Mouse (Mus musculus) spleen, adult 2 months (tissue): ENCODE measurements around the gene Cks2. TPM values are rescaled to one million over a fixed set of nuclear protein-coding genes. Genes with fewer than 3 reads are reported as not detected.

Experiments used
- DNase-seq, 2 experiments: peaks; one replicate each; pipeline versions ENCODE4 v3.0.0 to v3.0.0-alpha.2; 2012 to 2021; ENCODE audit warnings: low spot score in 2 of 2, low read depth in 1 of 2
- H3K27ac ChIP-seq: fragments of 200-500 bp; 2 replicates; pipeline ENCODE4 v1.5.1; 2012; ENCODE audit warnings: low read length, inconsistent platforms; ENCODE audit not compliant: insufficient read depth
- H3K27me3 ChIP-seq: fragments of 200-500 bp; 2 replicates; pipeline ENCODE4 v1.6.1; 2012; ENCODE audit warnings: mild to moderate bottlenecking, moderate library complexity, low read length, inconsistent platforms; ENCODE audit not compliant: control insufficient read depth, insufficient read depth
- H3K36me3 ChIP-seq: fragments of 200-500 bp; 2 replicates; pipeline ENCODE4 v1.6.1; 2012; ENCODE audit warnings: mild to moderate bottlenecking, low read length, inconsistent platforms; ENCODE audit not compliant: control insufficient read depth, insufficient read depth
- H3K4me1 ChIP-seq: fragments of 200-500 bp; 2 replicates; pipeline ENCODE4 v1.6.1; 2011; ENCODE audit warnings: inconsistent platforms; ENCODE audit not compliant: control insufficient read depth, insufficient read depth, insufficient read length
- H3K4me3 ChIP-seq: fragments of 200-500 bp; 2 replicates; pipeline ENCODE4 v1.5.1; 2011; ENCODE audit warnings: mild to moderate bottlenecking, inconsistent platforms; ENCODE audit not compliant: insufficient read depth, insufficient read length; ENCODE audit errors: extremely low read depth
- CTCF ChIP-seq: fragments of 200-500 bp; IDR thresholded peaks from 2 replicates; pipeline ENCODE4 v1.5.1; 2011; ENCODE audit warnings: mild to moderate bottlenecking, inconsistent platforms; ENCODE audit not compliant: insufficient read depth, insufficient read length, insufficient replicate concordance; ENCODE audit errors: extremely low read depth
- POLR2A ChIP-seq: fragments of 200-500 bp; IDR thresholded peaks from 2 replicates; pipeline ENCODE4 v1.6.1; 2011; ENCODE audit warnings: low read depth, low read length, inconsistent platforms
- WGBS: fragments of 180-500 bp; shearing (Covaris S2); methylation state at CpG from one replicate; pipeline ENCODE4 v1.1.7; 2018; 5-methylcytosine and 5-hydroxymethylcytosine counted together
- polyA plus RNA-seq: library from polyadenylated mRNA; depleted of rRNA; stranded (reverse); fragments of >200 nt; gene quantifications from 2 replicates; pipeline ENCODE4 v1.2.3, GENCODE M21; 2012; rRNA removed

Gene Cks2
- polyA plus RNA-seq, 1 experiment, result 14.0 TPM

DNA sequence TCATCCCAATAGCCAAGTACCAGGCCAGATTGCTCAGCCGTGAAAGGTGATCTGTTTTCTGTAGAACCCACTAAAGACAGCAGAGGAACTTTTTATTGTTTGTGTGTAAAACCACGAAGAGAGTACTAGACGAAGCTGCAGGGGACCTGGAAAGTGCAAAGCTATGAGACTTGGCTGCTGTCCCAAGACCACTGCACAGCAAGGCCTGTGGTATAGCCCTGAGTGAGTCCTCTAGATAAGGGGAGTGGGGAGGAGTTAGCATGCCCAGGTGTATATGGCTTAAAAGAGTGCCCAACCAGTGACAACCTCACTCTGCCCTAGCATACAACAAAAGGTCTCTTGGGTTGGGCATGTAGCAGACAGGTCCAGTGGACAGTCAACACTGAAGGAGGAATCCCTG lies 43.7 kb downstream of the Cks2 start:
- DNase-seq, result no peak
- 35% methylated on average over 3 of the region's 3 CpGs for WGBS
- no peaks in the 10 kb centered on the region for H3K27me3 ChIP-seq
- H3K36me3 ChIP-seq, result peaks cover 19% of the 10 kb centered on the region
- H3K4me1 ChIP-seq, result peaks cover 2% of the 10 kb centered on the region; the same call in 1 of the 2 replicates
- H3K4me3 ChIP-seq, result no peak overlapping the region
- H3K27ac ChIP-seq, result no peak overlapping the region
- no peak for TF ChIP-seq POLR2A
- no peak for TF ChIP-seq CTCF

DNA sequence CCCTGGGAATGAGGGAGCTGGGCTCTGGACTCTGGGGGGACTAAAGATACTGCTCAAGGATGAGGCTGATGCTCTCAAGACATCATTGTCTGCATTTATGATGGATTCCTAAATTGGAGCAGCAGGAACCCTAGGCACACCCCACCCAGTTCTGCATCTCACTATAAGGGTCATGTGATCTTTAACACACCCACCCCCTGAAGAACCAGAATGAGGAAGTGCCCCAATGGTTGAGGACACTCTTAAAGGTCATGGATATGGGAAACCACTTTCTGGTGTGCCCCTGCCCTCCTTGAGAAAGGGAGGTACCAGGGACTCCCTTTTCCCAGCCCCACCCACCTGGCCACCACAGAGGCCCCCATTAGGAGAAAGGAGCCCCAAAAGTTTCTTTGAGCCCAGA lies 51.4 kb downstream of the Cks2 start:
- Histone ChIP-seq H3K36me3 (peaks cover 10% of the 10 kb centered on the region; the same call in 1 of the 2 replicates), H3K27me3 (no peaks in the 10 kb centered on the region), H3K27ac (no peak overlapping the region), H3K4me3 (no peak overlapping the region), H3K4me1 (no peaks in the 10 kb centered on the region)
- DNase-seq, result no peak
- TF ChIP-seq POLR2A (no peak), CTCF (no peak)

DNA sequence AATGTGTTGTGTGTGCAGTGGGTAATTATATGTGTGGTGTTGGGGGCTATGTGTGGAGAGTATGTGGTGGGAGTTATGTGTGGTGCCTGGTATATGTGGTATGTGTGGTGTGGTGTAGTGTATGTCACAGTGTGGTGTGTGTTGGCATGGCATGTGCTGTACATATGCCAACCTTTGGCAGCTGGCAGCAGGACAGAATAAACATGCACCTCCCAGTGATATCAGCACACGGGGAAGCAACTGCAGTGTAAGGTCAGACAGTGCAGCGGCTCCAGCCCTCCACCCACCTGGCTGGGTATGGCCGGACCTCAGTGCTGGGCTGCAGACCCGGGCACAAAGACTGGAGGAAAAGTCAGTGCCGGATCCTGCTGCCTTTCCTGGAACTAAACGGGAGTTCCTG lies 52.4 kb downstream of the Cks2 start:
- Histone ChIP-seq H3K4me1 (no peaks in the 10 kb centered on the region), H3K4me3 (no peak overlapping the region), H3K27ac (no peak overlapping the region), H3K36me3 (peaks cover 15% of the 10 kb centered on the region), H3K27me3 (no peaks in the 10 kb centered on the region)
- 89% methylated on average over 6 of the region's 6 CpGs for WGBS
- DNase-seq, result no peak
- no peak for TF ChIP-seq POLR2A
- no peak for TF ChIP-seq CTCF

DNA sequence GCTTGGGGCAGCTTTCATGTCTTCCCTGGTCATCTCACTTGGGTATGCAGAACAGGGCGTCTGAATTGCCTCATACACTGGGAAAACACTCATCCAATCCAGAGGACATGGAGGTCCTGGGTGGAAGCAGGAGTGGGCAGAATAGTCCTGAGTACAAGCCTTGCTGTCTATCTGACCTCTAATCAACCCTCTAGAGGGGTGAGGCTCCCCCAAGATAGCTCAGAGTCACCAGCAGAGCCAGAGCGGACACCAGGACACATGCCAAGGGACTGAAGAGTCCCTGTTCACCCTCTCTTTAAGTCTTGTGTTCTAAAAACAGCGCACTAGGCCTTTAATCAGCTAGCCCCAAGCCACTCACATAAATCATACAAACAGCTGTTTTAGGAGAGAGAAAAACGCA lies 52.9 kb downstream of the Cks2 start:
- DNase-seq, result no peak
- no peak overlapping the region for H3K27ac ChIP-seq
- no peaks in the 10 kb centered on the region for H3K4me1 ChIP-seq
- H3K27me3 ChIP-seq, result no peaks in the 10 kb centered on the region
- H3K36me3 ChIP-seq, result peaks cover 19% of the 10 kb centered on the region
- WGBS, result 83% methylated on average over 4 of the region's 4 CpGs
- TF ChIP-seq POLR2A, result no peak
- no peak for TF ChIP-seq CTCF
- no peak overlapping the region for H3K4me3 ChIP-seq

DNA sequence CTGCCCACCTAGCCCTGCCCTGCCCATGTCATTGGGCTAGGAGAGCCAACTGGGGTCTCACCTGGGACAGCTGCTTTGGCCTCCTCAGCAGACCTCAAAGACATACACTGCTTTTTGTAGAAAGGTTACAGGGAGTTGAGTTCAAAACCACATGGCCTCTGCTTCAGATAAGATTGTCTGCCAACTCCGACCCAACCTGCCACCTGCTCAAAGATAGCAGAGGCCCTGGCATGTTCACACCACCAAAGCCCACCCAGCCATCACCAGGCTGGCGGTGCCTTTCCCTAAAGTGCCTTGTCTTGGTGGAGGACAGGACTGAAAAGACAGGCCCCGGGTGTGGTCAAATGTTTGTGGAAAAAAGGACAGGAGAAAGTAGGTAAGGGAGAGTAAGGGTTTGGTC lies 53.3 kb downstream of the Cks2 start:
- Histone ChIP-seq H3K4me3 (no peak overlapping the region), H3K4me1 (no peaks in the 10 kb centered on the region), H3K36me3 (peaks cover 23% of the 10 kb centered on the region), H3K27ac (no peak overlapping the region), H3K27me3 (no peaks in the 10 kb centered on the region)
- no peak for TF ChIP-seq CTCF
- no peak for TF ChIP-seq POLR2A
- no peak for DNase-seq
- 83% methylated on average over 3 of the region's 3 CpGs for WGBS

Other genes starting within 250 kb of the Cks2 start
- gene S1pr3, start 236.6 kb upstream of the Cks2 start, polyA plus RNA-seq, result 19.9 and 24.7 TPM in 2 replicates
- gene Shc3, start 75.8 kb upstream of the Cks2 start, polyA plus RNA-seq, result 0.14 and 0.21 TPM in 2 replicates
- 25.8 and 28.6 TPM in 2 replicates for gene Secisbp2, start 6.5 kb downstream of the Cks2 start, polyA plus RNA-seq
- 77.0 and 103 TPM in 2 replicates for gene Sema4d, start 148.5 kb downstream of the Cks2 start, polyA plus RNA-seq
- 14.6 and 19.8 TPM in 2 replicates for gene Gadd45g, start 201.4 kb downstream of the Cks2 start, polyA plus RNA-seq